Mouse (Mus musculus) intestine, embryonic 16.5 days (tissue): ENCODE measurements at regions not wholly inside any gene's neighbourhood (a gene's known extent, or its start where the extent isn't known, plus 50 kb on each side); places are given as distances from the start of the nearest gene placed in this dataset.

Experiments
- ATAC-seq: fragments of 200-750 bp; cut with Nextera tagmentation; 2 replicates; pipeline ENCODE4 v1.8.0; 2017; ENCODE audit warnings: moderate TSS enrichment, moderate library complexity
- H3K27ac ChIP-seq: fragments of 300-500 bp; sonication (generic); 2 replicates; pipeline ENCODE4 v1.5.1; 2014; ENCODE audit warnings: mild to moderate bottlenecking, low read length
- H3K27me3 ChIP-seq: fragments of 300-500 bp; sonication (generic); replicated peaks from 2 replicates; pipeline ENCODE4 v1.6.1; 2014; ENCODE audit warnings: low read length, control low read depth, mixed read lengths; ENCODE audit not compliant: control insufficient read depth, insufficient read depth
- H3K36me3 ChIP-seq: fragments of 300-500 bp; sonication (generic); 2 replicates; pipeline ENCODE4 v1.6.1; 2014; ENCODE audit warnings: low read length, control low read depth; ENCODE audit not compliant: control insufficient read depth, insufficient read depth
- H3K4me1 ChIP-seq: fragments of 300-500 bp; sonication (generic); 2 replicates; pipeline ENCODE4 v1.6.1; 2014; ENCODE audit warnings: low read length, control low read depth, mixed read lengths; ENCODE audit not compliant: control insufficient read depth, insufficient read depth
- H3K4me2 ChIP-seq: fragments of 300-500 bp; sonication (generic); 2 replicates; pipeline ENCODE4 v1.6.1; 2014; ENCODE audit warnings: low read depth, low read length, control low read depth
- H3K4me3 ChIP-seq: fragments of 300-500 bp; sonication (generic); 2 replicates; pipeline ENCODE4 v1.5.1; 2014; ENCODE audit warnings: mild to moderate bottlenecking, low read length
- H3K9ac ChIP-seq: fragments of 300-500 bp; sonication (generic); 2 replicates; pipeline ENCODE4 v1.6.1; 2014; ENCODE audit warnings: low read depth, low read length
- H3K9me3 ChIP-seq: fragments of 300-500 bp; sonication (generic); 2 replicates; pipeline ENCODE4 v1.6.1; 2016; ENCODE audit warnings: low read length, control low read depth; ENCODE audit not compliant: control insufficient read depth
- WGBS: fragments of 180-500 bp; shearing (Covaris S2); extraction: QIAGEN DNeasy Blood & Tissue Kit; methylation state at CpG from one replicate; pipeline ENCODE4 v1.1.7; 2014; 5-methylcytosine and 5-hydroxymethylcytosine counted together

DNA sequence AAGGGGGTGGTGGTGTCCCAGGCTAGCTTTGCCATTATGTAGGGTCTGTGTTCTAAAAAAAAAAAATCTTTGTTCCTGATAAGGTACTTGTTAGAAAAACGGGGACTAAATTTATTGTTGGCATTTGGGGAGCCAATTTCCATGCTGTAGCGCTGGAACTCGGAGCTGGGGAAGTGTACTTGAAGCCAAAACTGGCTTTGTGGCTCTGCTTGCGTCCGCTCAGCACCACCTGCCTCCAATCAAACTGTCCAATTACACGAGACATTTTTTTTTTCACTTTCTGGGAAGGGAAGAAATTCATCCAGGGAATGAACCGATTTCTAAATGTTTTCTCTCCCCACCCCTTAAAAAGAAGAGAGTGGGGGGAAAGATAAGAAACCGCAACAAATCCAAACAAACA, 138.1 kb upstream of the Id2 start:
- 40% methylated on average over 8 of the region's 8 CpGs for WGBS
- no peak for ATAC-seq
- no peak overlapping the region for H3K27ac ChIP-seq

DNA sequence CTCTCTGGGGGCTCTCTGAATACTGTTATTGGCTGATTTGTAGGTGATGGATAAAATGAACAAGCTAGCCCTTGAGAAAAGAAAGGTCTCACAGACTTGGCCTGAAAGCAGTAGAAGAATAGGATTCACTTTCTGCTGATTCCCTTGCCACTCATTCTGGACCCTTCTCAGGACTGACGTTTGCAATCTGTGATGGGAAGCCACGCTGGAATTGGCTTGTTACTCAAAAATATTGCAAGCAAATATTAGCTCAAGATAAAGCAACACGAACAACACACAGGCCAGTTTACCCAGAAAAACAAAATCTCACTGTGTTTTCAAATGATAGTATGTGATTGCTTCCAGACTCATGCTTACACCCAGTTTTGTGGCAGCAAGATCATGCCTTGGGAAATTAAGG, 137.7 kb upstream of the Id2 start:
- WGBS = 59% methylated on average over 3 of the region's 3 CpGs

More for the DNA sequence above, 138.1 kb upstream of the Id2 start:
- H3K4me3 ChIP-seq = no peak overlapping the region
- H3K4me2 ChIP-seq = no peak overlapping the region
- H3K4me1 ChIP-seq = no peaks in the 10 kb centered on the region
- H3K36me3 ChIP-seq = no peaks in the 10 kb centered on the region
- H3K9ac ChIP-seq = no peak overlapping the region
- no peaks in the 10 kb centered on the region for H3K27me3 ChIP-seq
- no peaks in the 10 kb centered on the region for H3K9me3 ChIP-seq

DNA sequence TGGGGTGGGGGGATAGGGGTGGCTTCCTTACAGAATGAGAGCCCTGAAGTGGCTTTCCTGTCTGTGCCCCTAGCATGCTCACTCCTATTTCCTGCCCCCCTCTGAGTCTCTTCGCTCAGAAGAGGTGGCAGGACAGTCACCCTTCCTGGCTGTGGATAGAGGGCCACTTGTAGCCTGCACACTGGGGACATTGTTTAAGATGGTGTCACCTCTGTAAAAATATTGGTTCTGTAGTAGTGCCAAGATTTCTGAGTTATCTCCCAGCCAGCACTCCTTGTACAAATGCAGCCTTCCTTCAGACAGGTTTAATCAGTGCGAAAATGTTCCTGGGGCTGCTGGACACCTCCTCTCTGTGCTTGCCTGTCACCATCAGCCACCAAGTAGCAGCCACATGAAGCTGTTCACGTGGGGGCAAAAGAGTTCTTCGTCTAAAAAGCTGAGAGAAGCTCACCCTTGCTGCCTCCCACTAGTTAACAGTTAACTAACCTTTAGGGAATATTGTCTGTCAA, 136.1 kb upstream of the Id2 start:
- WGBS = 67% methylated on average over 4 of the region's 4 CpGs
- Histone ChIP-seq H3K27me3 (no peaks in the 10 kb centered on the region), H3K4me2 (no peak overlapping the region), H3K9ac (no peak overlapping the region), H3K4me1 (no peaks in the 10 kb centered on the region), H3K27ac (no peak overlapping the region), H3K4me3 (no peak overlapping the region), H3K9me3 (no peaks in the 10 kb centered on the region), H3K36me3 (no peaks in the 10 kb centered on the region)
- ATAC-seq = 0 out of 2 replicates have a peak, but pooled peaks have one; percentile 9

More for the DNA sequence above, 137.7 kb upstream of the Id2 start:
- Histone ChIP-seq H3K4me1 (no peaks in the 10 kb centered on the region), H3K4me3 (no peak overlapping the region), H3K9ac (no peak overlapping the region), H3K27me3 (no peaks in the 10 kb centered on the region), H3K27ac (no peak overlapping the region), H3K36me3 (no peaks in the 10 kb centered on the region), H3K9me3 (no peaks in the 10 kb centered on the region), H3K4me2 (no peak overlapping the region)
- ATAC-seq = no peak

DNA sequence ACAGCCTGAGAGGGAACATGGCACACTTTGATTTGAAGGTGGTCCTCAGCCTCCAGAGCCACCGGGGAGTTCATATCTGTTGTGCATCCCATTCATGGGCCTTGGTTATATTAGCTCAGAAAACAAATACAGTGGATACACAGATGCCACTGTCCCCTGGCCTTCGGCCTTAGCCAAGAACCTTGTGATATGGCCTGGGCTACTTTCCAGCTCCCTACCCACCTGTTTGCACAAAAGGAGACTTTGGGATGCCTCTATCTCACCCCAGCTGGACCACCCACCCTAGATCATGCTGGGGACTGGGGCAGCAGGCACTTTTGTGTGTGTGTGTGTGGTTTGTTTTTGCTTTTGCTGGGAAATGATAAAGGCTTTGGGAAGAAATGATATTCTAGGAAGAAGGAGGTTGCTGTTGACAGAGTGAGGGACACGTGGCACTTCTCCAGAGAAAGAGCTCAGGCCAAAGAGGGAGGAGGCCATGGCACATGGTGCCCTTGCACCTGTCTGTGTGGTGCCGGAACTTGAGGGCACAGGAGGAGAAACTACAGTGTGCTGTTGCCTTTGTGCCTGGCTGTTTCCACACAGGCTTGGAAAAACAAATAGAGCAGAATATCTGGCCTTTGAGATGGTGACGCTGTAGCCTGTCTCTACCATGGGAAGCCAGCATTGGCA, 135.6 kb upstream of the Id2 start:
- H3K4me2 ChIP-seq = no peak overlapping the region
- H3K36me3 ChIP-seq = no peaks in the 10 kb centered on the region
- H3K4me3 ChIP-seq = no peak overlapping the region
- 85% methylated on average over 5 of the region's 5 CpGs for WGBS
- no peaks in the 10 kb centered on the region for H3K9me3 ChIP-seq
- no peak overlapping the region for H3K27ac ChIP-seq
- no peaks in the 10 kb centered on the region for H3K27me3 ChIP-seq
- peak; percentile 38; the same call in 1 of the 2 replicates for ATAC-seq
- H3K9ac ChIP-seq = no peak overlapping the region
- no peaks in the 10 kb centered on the region for H3K4me1 ChIP-seq

DNA sequence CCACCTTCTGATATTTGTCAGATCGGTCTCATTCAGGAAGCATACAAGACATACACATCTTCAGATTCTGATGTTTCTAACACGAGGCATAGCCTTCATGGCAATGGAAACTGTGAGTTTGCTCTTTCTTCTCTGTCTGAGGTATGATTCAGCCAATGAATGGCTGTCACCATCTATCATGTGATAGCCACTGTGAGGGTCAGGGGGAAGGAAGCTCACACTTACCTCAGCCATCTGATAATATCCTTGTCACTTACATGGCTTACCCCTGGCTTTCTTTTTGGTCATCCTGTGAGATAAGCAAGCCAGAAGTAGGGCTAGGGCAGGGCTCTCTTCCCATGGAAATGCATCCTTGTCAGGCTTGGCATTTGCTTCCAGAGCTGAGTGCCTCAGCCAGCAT, 131.8 kb upstream of the Id2 start:
- no peak overlapping the region for H3K9ac ChIP-seq
- ATAC-seq = no peak
- no peak overlapping the region for H3K4me2 ChIP-seq
- H3K4me3 ChIP-seq = no peak overlapping the region
- H3K27me3 ChIP-seq = no peaks in the 10 kb centered on the region
- whole genome bisulfite sequencing = 85% methylated on average over 2 of the region's 2 CpGs
- no peaks in the 10 kb centered on the region for H3K9me3 ChIP-seq
- H3K36me3 ChIP-seq = no peaks in the 10 kb centered on the region
- no peak overlapping the region for H3K27ac ChIP-seq
- H3K4me1 ChIP-seq = no peaks in the 10 kb centered on the region

DNA sequence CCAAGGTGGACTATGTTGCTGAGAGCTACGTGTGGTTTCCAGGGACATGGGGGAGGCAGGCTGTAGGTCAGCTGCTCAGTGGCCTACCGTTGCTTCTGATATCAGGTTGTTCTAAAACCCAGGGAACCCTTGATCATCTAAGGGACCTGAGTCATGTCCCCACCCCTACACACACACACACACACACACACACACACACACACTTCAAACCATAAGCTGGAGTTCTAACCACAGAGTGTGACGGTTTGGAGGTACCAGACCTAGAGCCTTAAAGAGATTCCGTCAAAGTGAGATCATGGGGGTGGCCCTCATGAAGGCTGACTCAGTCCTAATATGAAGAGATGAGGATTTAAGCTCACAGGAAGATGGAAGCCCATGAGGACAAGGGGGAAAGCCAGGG, 130.8 kb upstream of the Id2 start:
- WGBS = 87% methylated on average over 4 of the region's 4 CpGs
- ATAC-seq = no peak
- no peaks in the 10 kb centered on the region for H3K36me3 ChIP-seq
- H3K4me1 ChIP-seq = no peaks in the 10 kb centered on the region
- H3K9ac ChIP-seq = no peak overlapping the region
- no peak overlapping the region for H3K4me3 ChIP-seq
- no peak overlapping the region for H3K4me2 ChIP-seq
- H3K9me3 ChIP-seq = no peaks in the 10 kb centered on the region
- no peak overlapping the region for H3K27ac ChIP-seq
- no peaks in the 10 kb centered on the region for H3K27me3 ChIP-seq

DNA sequence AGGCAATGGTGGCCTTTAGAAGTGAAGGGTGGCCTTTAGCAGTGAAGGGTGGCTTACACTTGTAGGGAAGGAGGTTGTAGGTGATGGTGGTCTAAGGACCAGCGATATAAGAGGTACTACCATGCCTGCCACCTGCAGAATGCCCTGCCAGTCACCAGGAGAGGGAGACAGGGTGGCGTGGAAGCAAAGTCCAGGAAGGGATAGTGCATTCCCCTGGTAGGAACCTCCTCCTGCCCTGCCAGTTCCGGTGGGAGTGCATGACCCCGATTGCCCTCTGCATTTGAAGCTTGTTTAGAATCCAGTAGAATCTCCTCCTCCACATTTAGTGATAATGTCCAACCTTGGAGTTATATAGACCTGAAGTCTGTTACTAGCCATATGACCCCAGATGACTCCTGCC, 127.7 kb upstream of the Id2 start:
- Histone ChIP-seq H3K4me3 (no peak overlapping the region), H3K27ac (no peak overlapping the region), H3K27me3 (no peaks in the 10 kb centered on the region), H3K9me3 (no peaks in the 10 kb centered on the region), H3K4me2 (no peak overlapping the region), H3K4me1 (0 out of 2 replicates have a peak, but pooled peaks cover 4% of the 10 kb centered on the region), H3K36me3 (no peaks in the 10 kb centered on the region), H3K9ac (no peak overlapping the region)
- WGBS = 73% methylated on average over 4 of the region's 4 CpGs
- no peak for ATAC-seq

DNA sequence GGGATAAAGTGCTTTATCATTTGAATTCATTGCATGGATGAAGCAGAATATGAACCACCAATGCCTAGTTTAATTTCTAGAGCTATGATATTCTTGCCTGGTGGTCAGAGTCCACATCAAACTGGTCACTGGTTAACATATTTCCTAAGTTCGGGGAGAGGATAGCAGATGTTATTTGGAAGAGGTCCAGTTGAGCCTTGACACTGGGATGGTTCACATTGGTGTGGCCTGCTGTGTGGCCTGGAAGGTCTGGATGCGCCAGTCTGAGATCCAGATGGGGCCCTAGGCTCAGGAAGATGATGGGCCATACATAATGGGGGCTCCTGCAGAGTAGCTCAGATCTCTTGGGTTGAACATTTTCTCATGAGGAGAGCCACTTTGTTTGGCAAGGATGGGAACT, 127.3 kb upstream of the Id2 start:
- no peak overlapping the region for H3K4me2 ChIP-seq
- no peaks in the 10 kb centered on the region for H3K27me3 ChIP-seq
- no peak overlapping the region for H3K27ac ChIP-seq
- H3K4me3 ChIP-seq = no peak overlapping the region
- WGBS = 78% methylated on average over 2 of the region's 2 CpGs
- no peak overlapping the region for H3K9ac ChIP-seq
- no peak for ATAC-seq
- no peaks in the 10 kb centered on the region for H3K36me3 ChIP-seq
- H3K9me3 ChIP-seq = no peaks in the 10 kb centered on the region
- H3K4me1 ChIP-seq = 0 out of 2 replicates have a peak, but pooled peaks cover 4% of the 10 kb centered on the region

DNA sequence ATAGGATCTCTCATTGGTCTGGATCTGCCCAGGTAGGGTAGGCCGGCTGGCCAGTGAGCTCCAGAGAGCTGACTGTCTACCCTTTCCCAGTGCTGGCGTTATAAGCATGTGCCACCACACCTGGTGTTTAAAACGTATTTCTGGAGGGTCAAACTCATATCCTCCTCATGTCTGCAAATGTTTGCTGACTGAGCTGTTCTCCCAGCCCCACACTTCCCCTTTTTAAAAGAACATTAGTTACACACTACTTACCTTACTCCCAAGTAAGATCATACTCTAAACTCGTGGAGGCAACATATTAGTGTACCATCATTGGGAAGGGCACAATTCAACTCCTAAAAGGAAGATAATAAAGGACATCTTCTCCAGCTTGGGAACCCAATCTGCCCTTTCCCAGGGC, 126.6 kb upstream of the Id2 start:
- no peak overlapping the region for H3K27ac ChIP-seq
- no peak overlapping the region for H3K4me3 ChIP-seq
- no peak overlapping the region for H3K9ac ChIP-seq
- H3K36me3 ChIP-seq = no peaks in the 10 kb centered on the region
- H3K4me2 ChIP-seq = no peak overlapping the region
- no peaks in the 10 kb centered on the region for H3K9me3 ChIP-seq
- no peak for ATAC-seq
- 79% methylated on average over 4 of the region's 4 CpGs for WGBS
- 0 out of 2 replicates have a peak, but pooled peaks cover 4% of the 10 kb centered on the region for H3K4me1 ChIP-seq
- no peaks in the 10 kb centered on the region for H3K27me3 ChIP-seq

DNA sequence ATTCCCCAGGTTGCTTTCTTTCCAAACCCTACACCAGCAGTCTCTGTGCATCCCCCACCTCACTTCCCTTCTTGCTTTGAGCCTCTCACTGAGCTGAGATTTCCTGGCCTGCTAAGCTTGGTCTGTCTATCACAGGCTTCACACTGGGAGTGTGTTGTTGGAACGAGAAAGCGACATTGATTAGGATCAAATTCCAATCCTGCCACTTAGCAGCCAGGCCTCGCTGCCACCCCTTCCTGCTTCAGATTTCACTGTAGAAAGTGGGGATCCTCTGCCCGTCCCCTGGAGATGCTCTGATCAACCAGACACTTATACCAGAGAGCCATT, 123.8 kb upstream of the Id2 start:
- Histone ChIP-seq H3K4me2 (no peak overlapping the region), H3K4me1 (peaks cover 8% of the 10 kb centered on the region; the same call in 1 of the 2 replicates), H3K9me3 (no peaks in the 10 kb centered on the region), H3K27me3 (no peaks in the 10 kb centered on the region), H3K4me3 (no peak overlapping the region), H3K27ac (no peak overlapping the region), H3K9ac (no peak overlapping the region), H3K36me3 (no peaks in the 10 kb centered on the region)
- no peak for ATAC-seq
- WGBS = 56% methylated on average over 4 of the region's 4 CpGs
